32 mouse cellular contexts compared by ENCODE assay signal in the genomic region with DNA sequence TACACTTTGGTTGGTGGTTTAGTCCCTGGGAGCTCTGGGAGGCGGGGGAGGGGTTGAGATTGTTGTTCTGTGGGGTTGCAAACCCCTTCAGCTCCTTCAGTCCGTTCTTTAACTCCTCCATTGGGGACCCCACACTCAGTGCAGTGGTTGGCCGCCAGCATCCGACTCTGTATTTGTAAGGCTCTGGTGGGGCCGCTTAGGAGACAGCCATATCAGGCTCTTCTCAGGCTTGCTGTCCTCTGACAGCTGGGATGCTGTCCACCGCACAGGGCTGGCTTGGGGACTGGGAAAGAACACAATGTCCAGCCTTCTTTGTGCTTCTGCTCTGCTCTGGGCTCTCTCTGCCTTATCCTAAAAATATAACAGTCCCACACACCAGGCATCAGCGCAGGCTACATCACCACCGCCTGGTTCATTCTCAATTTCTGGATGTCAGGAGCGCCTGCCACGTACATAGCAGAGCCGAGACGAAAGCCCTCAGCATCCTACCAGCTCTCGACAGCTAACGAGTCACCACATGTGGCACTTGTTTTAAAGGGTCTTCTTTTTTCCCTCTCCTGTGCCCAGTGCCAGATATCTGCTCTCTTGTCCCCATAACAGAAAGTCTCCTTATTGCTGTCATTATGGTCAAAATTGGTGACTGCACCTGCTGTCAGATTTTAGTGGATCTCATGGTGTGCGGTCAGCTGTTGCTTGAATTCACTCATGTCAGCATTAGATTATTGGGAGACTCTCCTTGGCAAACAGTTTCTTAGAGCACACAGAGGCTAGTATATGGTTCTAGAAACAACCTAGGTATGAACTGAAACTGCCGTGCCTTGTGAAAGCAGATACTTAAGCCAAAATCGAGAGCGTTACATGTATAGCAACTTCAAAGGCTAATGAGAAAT. TPM values are rescaled to one million over a fixed set of nuclear protein-coding genes. Genes with fewer than 3 reads are reported as not detected.
DNase-seq lines count a peak whose midpoint lies in the region; ATAC-seq and TF ChIP-seq lines count a peak whose summit lies in the region.
"Had no signal": no experiment of that assay in that cellular context is flagged by ENCODE, and none has a peak within 500 bp of the region (broad histone marks: within the 10 kb centered on the region; RNA-seq: fewer than 3 reads in every experiment).

No protein-coding gene starts in this region.

- peak; percentile 84 for ATAC-seq in cerebellum, adult (ENCODE audit: insufficient number of reproducible peaks, low FRiP score, low TSS enrichment)
- ATAC-seq: activated CD4-positive, CD25-positive, alpha-beta regulatory T cell, adult 4 months; forebrain, embryonic 13.5 days; hindbrain, embryonic 16.5 days; intestine, embryonic 16.5 days; lung, postnatal 0 days had no signal

- H3K4me1 ChIP-seq in cerebellum, adult 2 months (ENCODE audit: control insufficient read depth, insufficient read depth, low read length): peaks cover 11% of the 10 kb centered on the region; the same call in 1 of the 2 replicates
- H3K4me1 ChIP-seq: embryonic facial prominence, embryonic 13.5 days; heart, embryonic 13.5 days; limb, embryonic 10.5 days; limb, embryonic 15.5 days; liver, embryonic 13.5 days; megakaryocyte, embryonic 14.5 days; midbrain, embryonic 12.5 days; stomach, embryonic 15.5 days had no signal

- intact Hi-C loops in left cerebral cortex, postnatal 4 days (cut with DNase I): no loop called here
- intact Hi-C loops in left cerebral cortex, postnatal 10 days (cut with DNase I): no loop called here

- DNase-seq in cerebellum, postnatal 4 days (ENCODE audit: low spot score in 2 of 2): no peak
- peak; percentile 22 for DNase-seq in left cerebral cortex, postnatal 4 days
- no peak for DNase-seq in left cerebral cortex, postnatal 10 days (ENCODE audit: extremely low spot score in 1 of 2, low spot score in 2 of 2)
- peak; percentile 70 to 78 for DNase-seq in cerebellum, adult 2 months
- DNase-seq in cerebellum, postnatal 14 days: peak; percentile 49 to 64
- no peak for DNase-seq in kidney, postnatal 25 days
- DNase-seq in layer of hippocampus, adult 9-11 months: no peak
- DNase-seq: adrenal gland, adult 2 months; adrenal gland, postnatal 36 days; gastrocnemius, postnatal 25 days; heart, adult 2 months; heart, postnatal 10 days; kidney, adult 9 months; kidney, postnatal 14 days; liver, embryonic 13.5 days; lung, adult 18-20 months; lung, postnatal 4 days; right cerebral cortex, postnatal 25 days had no signal

- 35% methylated on average over 18 of the region's 18 CpGs for WGBS in cerebellum, adult 2 months

- TF ChIP-seq CTCF in cerebellum, adult 2 months (IDR thresholded peaks at IDR 0.05; ENCODE audit: borderline replicate concordance, insufficient read depth, low read depth, low read length): no peak

- H3K4me3 ChIP-seq in cerebellum, adult 2 months (replicated peaks; ENCODE audit: insufficient read depth, low read depth, low read length): peak overlapping the region; percentile 9
- H3K4me3 ChIP-seq: embryonic facial prominence, embryonic 13.5 days; forebrain, embryonic 13.5 days; heart, adult 2 months; heart, embryonic 13.5 days; limb, embryonic 10.5 days; limb, embryonic 15.5 days; liver, embryonic 13.5 days; megakaryocyte, embryonic 14.5 days; midbrain, embryonic 12.5 days; stomach, embryonic 15.5 days had no signal

- peak overlapping the region; percentile 43 for H3K27ac ChIP-seq in cerebellum, adult 2 months (ENCODE audit: insufficient read depth, low read length)
- H3K27ac ChIP-seq: embryonic facial prominence, embryonic 13.5 days; forebrain, embryonic 13.5 days; heart, adult 2 months; heart, embryonic 13.5 days; limb, embryonic 10.5 days; limb, embryonic 15.5 days; liver, embryonic 13.5 days; midbrain, embryonic 12.5 days; stomach, embryonic 15.5 days had no signal

- no peaks in the 10 kb centered on the region for H3K27me3 ChIP-seq in cerebellum, adult 2 months (ENCODE audit: control insufficient read depth, insufficient read depth, low read length)
- H3K27me3 ChIP-seq: CH12.LX; embryonic facial prominence, embryonic 13.5 days; forebrain, embryonic 13.5 days; heart, embryonic 13.5 days; limb, embryonic 15.5 days; liver, embryonic 13.5 days; midbrain, embryonic 12.5 days; stomach, embryonic 15.5 days had no signal

- no peak for TF ChIP-seq POLR2A in cerebellum, adult 2 months (IDR thresholded peaks at IDR 0.05; ENCODE audit: borderline replicate concordance, insufficient read depth, low read length)

RNA-seq across cellular contexts. Expression of a gene that starts 29.4 kb away (rescaled TPM):
- total RNA-seq in left cerebral cortex, postnatal 4 days (2021): 10 to 100 TPM; 17.3 to 18.0 TPM
- 10 to 100 TPM; 11.9 to 13.6 TPM for total RNA-seq in left cerebral cortex, postnatal 10 days (2021)
- 19.9 and 22.4 TPM in 2 replicates for polyA plus RNA-seq in cerebellum, adult 2 months (2012; rRNA removed)

Comparison
In these comparisons a context has a peak if more than half of its experiments do, and no peak if none do; other contexts are left out.
1. DNase-seq: peak in left cerebral cortex, postnatal 4 days (single experiment), cerebellum, adult 2 months (2 of 2) and cerebellum, postnatal 14 days (2 of 2); none in cerebellum, postnatal 4 days (0 of 2), left cerebral cortex, postnatal 10 days (0 of 2), kidney, postnatal 25 days (0 of 2) and layer of hippocampus, adult 9-11 months (single experiment).